Mouse (Mus musculus): ENCODE data around the gene Caln1. TPM values are rescaled to one million over a fixed set of nuclear protein-coding genes. Genes with fewer than 3 reads are reported as not detected.
A peak's percentile ranks its signal among the peaks of the same experiment; 100 is the strongest.

The Caln1 gene
- polyA plus RNA-seq, 1 experiment from 2014 or later = 19.7 TPM

- Histone ChIP-seq H3K4me1 (replicated peaks; ENCODE audit: control insufficient read depth, insufficient read depth, low read length) (no peaks in the 10 kb centered on the region), H3K27me3 (ENCODE audit: control insufficient read depth, insufficient read depth, low read length) (no peaks in the 10 kb centered on the region), H3K27ac (no peak overlapping the region), H3K4me2 (replicated peaks) (no peak overlapping the region), H3K4me3 (replicated peaks; ENCODE audit: low read length) (no peak overlapping the region), H3K36me3 (replicated peaks; ENCODE audit: control insufficient read depth, insufficient read depth) (no peaks in the 10 kb centered on the region), H3K9ac (no peak overlapping the region), H3K9me3 (ENCODE audit: control insufficient read depth, low read length) (0 out of 2 replicates have a peak, but pooled peaks cover 5% of the 10 kb centered on the region)
- ATAC-seq (ENCODE audit: low FRiP score) = no peak
- no peak for DNase-seq (ENCODE audit: low spot score)
- 94% methylated on average over 17 of the region's 17 CpGs for WGBS
Measured at GRCm38 (mm10) chr5:130411516-130411915, 42.3 kb downstream of the Caln1 start.

- no peaks in the 10 kb centered on the region for H3K36me3 ChIP-seq (replicated peaks; ENCODE audit: control insufficient read depth, insufficient read depth)
- no peak overlapping the region for H3K27ac ChIP-seq
- DNase-seq (ENCODE audit: low spot score) = no peak
- no peak overlapping the region for H3K4me3 ChIP-seq (replicated peaks; ENCODE audit: low read length)
- no peaks in the 10 kb centered on the region for H3K9me3 ChIP-seq (ENCODE audit: control insufficient read depth, low read length)
- no peak overlapping the region for H3K4me2 ChIP-seq (replicated peaks)
- no peaks in the 10 kb centered on the region; the same call in 1 of the 2 replicates for H3K4me1 ChIP-seq (replicated peaks; ENCODE audit: control insufficient read depth, insufficient read depth, low read length)
- no peak overlapping the region for H3K9ac ChIP-seq
- no peak for ATAC-seq (ENCODE audit: low FRiP score)
- WGBS = 34% methylated on average over 6 of the region's 6 CpGs
- peaks cover 39% of the 10 kb centered on the region for H3K27me3 ChIP-seq (ENCODE audit: control insufficient read depth, insufficient read depth, low read length)
Measured at GRCm38 (mm10) chr5:130447438-130447837, 78.2 kb downstream of the Caln1 start.

- Histone ChIP-seq H3K4me1 (replicated peaks; ENCODE audit: control insufficient read depth, insufficient read depth, low read length) (no peaks in the 10 kb centered on the region; the same call in 1 of the 2 replicates), H3K9me3 (ENCODE audit: control insufficient read depth, low read length) (no peaks in the 10 kb centered on the region), H3K9ac (peak overlapping the region; percentile 72), H3K36me3 (replicated peaks; ENCODE audit: control insufficient read depth, insufficient read depth) (no peaks in the 10 kb centered on the region), H3K27me3 (ENCODE audit: control insufficient read depth, insufficient read depth, low read length) (peaks cover 39% of the 10 kb centered on the region), H3K4me3 (replicated peaks; ENCODE audit: low read length) (peak overlapping the region; percentile 65), H3K27ac (peak overlapping the region; percentile 44; the same call in 1 of the 2 replicates), H3K4me2 (replicated peaks) (peak overlapping the region; percentile 98)
- WGBS = under 1% methylated on average over 20 of the region's 20 CpGs
- DNase-seq (ENCODE audit: low spot score) (peak; percentile 50), ATAC-seq (ENCODE audit: low FRiP score) (peak; percentile 49; the same call in 1 of the 2 replicates)
Measured at GRCm38 (mm10) chr5:130448491-130448890, 79.2 kb downstream of the Caln1 start.

GRCm38 (mm10) chr5:130448931-130449856 lies 79.9 kb downstream of the Caln1 start:
- H3K4me1 ChIP-seq (replicated peaks; ENCODE audit: control insufficient read depth, insufficient read depth, low read length) = no peaks in the 10 kb centered on the region; the same call in 1 of the 2 replicates
- H3K4me2 ChIP-seq (replicated peaks) = peak overlapping the region; percentile 98
- peak overlapping the region; percentile 72 for H3K9ac ChIP-seq
- WGBS = under 1% methylated on average over 61 of the region's 77 CpGs
- no peaks in the 10 kb centered on the region for H3K9me3 ChIP-seq (ENCODE audit: control insufficient read depth, low read length)
- no peaks in the 10 kb centered on the region for H3K36me3 ChIP-seq (replicated peaks; ENCODE audit: control insufficient read depth, insufficient read depth)
- peak; percentile 73 for ATAC-seq (ENCODE audit: low FRiP score)
- peaks cover 39% of the 10 kb centered on the region for H3K27me3 ChIP-seq (ENCODE audit: control insufficient read depth, insufficient read depth, low read length)
- DNase-seq (ENCODE audit: low spot score) = peak; percentile 59
- H3K4me3 ChIP-seq (replicated peaks; ENCODE audit: low read length) = peak overlapping the region; percentile 65
- peak overlapping the region; percentile 44; the same call in 1 of the 2 replicates for H3K27ac ChIP-seq

GRCm38 (mm10) chr5:130450031-130450541 lies 80.8 kb downstream of the Caln1 start:
- H3K9me3 ChIP-seq (ENCODE audit: control insufficient read depth, low read length) = no peaks in the 10 kb centered on the region
- no peaks in the 10 kb centered on the region; the same call in 1 of the 2 replicates for H3K4me1 ChIP-seq (replicated peaks; ENCODE audit: control insufficient read depth, insufficient read depth, low read length)
- H3K9ac ChIP-seq = peak overlapping the region; percentile 72
- no peak for DNase-seq (ENCODE audit: low spot score)
- WGBS = 7% methylated on average over 14 of the region's 14 CpGs
- no peaks in the 10 kb centered on the region for H3K36me3 ChIP-seq (replicated peaks; ENCODE audit: control insufficient read depth, insufficient read depth)
- no peak overlapping the region for H3K27ac ChIP-seq
- peak overlapping the region; percentile 65 for H3K4me3 ChIP-seq (replicated peaks; ENCODE audit: low read length)
- ATAC-seq (ENCODE audit: low FRiP score) = no peak
- peak overlapping the region; percentile 98 for H3K4me2 ChIP-seq (replicated peaks)
- peaks cover 39% of the 10 kb centered on the region for H3K27me3 ChIP-seq (ENCODE audit: control insufficient read depth, insufficient read depth, low read length)

- no peaks in the 10 kb centered on the region for H3K9me3 ChIP-seq (ENCODE audit: control insufficient read depth, low read length)
- no peak overlapping the region for H3K9ac ChIP-seq
- H3K4me1 ChIP-seq (replicated peaks; ENCODE audit: control insufficient read depth, insufficient read depth, low read length) = no peaks in the 10 kb centered on the region
- no peak for ATAC-seq (ENCODE audit: low FRiP score)
- no peak overlapping the region for H3K27ac ChIP-seq
- no peak overlapping the region for H3K4me3 ChIP-seq (replicated peaks; ENCODE audit: low read length)
- DNase-seq (ENCODE audit: low spot score) = no peak
- 95% methylated on average over 7 of the region's 7 CpGs for WGBS
- H3K36me3 ChIP-seq (replicated peaks; ENCODE audit: control insufficient read depth, insufficient read depth) = no peaks in the 10 kb centered on the region
- no peak overlapping the region for H3K4me2 ChIP-seq (replicated peaks)
- no peaks in the 10 kb centered on the region for H3K27me3 ChIP-seq (ENCODE audit: control insufficient read depth, insufficient read depth, low read length)
Measured at GRCm38 (mm10) chr5:130458076-130458475, 88.8 kb downstream of the Caln1 start.

- H3K4me2 ChIP-seq (replicated peaks) = no peak overlapping the region
- no peaks in the 10 kb centered on the region for H3K36me3 ChIP-seq (replicated peaks; ENCODE audit: control insufficient read depth, insufficient read depth)
- WGBS = 75% methylated on average over 10 of the region's 10 CpGs
- no peak for ATAC-seq (ENCODE audit: low FRiP score)
- no peaks in the 10 kb centered on the region for H3K27me3 ChIP-seq (ENCODE audit: control insufficient read depth, insufficient read depth, low read length)
- H3K9ac ChIP-seq = no peak overlapping the region
- DNase-seq (ENCODE audit: low spot score) = no peak
- no peak overlapping the region for H3K27ac ChIP-seq
- no peak overlapping the region for H3K4me3 ChIP-seq (replicated peaks; ENCODE audit: low read length)
- no peaks in the 10 kb centered on the region for H3K4me1 ChIP-seq (replicated peaks; ENCODE audit: control insufficient read depth, insufficient read depth, low read length)
- H3K9me3 ChIP-seq (ENCODE audit: control insufficient read depth, low read length) = peaks cover 7% of the 10 kb centered on the region; the same call in 1 of the 2 replicates
Measured at GRCm38 (mm10) chr5:130472209-130472608, 103.0 kb downstream of the Caln1 start.

GRCm38 (mm10) chr5:130474876-130475275 lies 105.6 kb downstream of the Caln1 start:
- 90% methylated on average over 6 of the region's 6 CpGs for WGBS

GRCm38 (mm10) chr5:130476741-130477140 lies 107.5 kb downstream of the Caln1 start:
- no peak for DNase-seq (ENCODE audit: low spot score)

More at GRCm38 (mm10) chr5:130474876-130475275, 105.6 kb downstream of the Caln1 start:
- Histone ChIP-seq H3K4me3 (replicated peaks; ENCODE audit: low read length) (no peak overlapping the region), H3K27ac (no peak overlapping the region), H3K4me1 (replicated peaks; ENCODE audit: control insufficient read depth, insufficient read depth, low read length) (no peaks in the 10 kb centered on the region), H3K27me3 (ENCODE audit: control insufficient read depth, insufficient read depth, low read length) (no peaks in the 10 kb centered on the region), H3K36me3 (replicated peaks; ENCODE audit: control insufficient read depth, insufficient read depth) (no peaks in the 10 kb centered on the region), H3K4me2 (replicated peaks) (no peak overlapping the region), H3K9ac (no peak overlapping the region), H3K9me3 (ENCODE audit: control insufficient read depth, low read length) (no peaks in the 10 kb centered on the region)
- ATAC-seq (ENCODE audit: low FRiP score) (no peak), DNase-seq (ENCODE audit: low spot score) (no peak)

More at GRCm38 (mm10) chr5:130476741-130477140, 107.5 kb downstream of the Caln1 start:
- 72% methylated on average over 12 of the region's 12 CpGs for WGBS
- no peaks in the 10 kb centered on the region for H3K27me3 ChIP-seq (ENCODE audit: control insufficient read depth, insufficient read depth, low read length)
- H3K4me3 ChIP-seq (replicated peaks; ENCODE audit: low read length) = no peak overlapping the region
- H3K4me2 ChIP-seq (replicated peaks) = no peak overlapping the region
- no peaks in the 10 kb centered on the region for H3K9me3 ChIP-seq (ENCODE audit: control insufficient read depth, low read length)
- no peak overlapping the region for H3K9ac ChIP-seq
- no peaks in the 10 kb centered on the region for H3K36me3 ChIP-seq (replicated peaks; ENCODE audit: control insufficient read depth, insufficient read depth)
- ATAC-seq (ENCODE audit: low FRiP score) = no peak
- H3K27ac ChIP-seq = no peak overlapping the region
- no peaks in the 10 kb centered on the region for H3K4me1 ChIP-seq (replicated peaks; ENCODE audit: control insufficient read depth, insufficient read depth, low read length)
